Mouse (Mus musculus) CH12.LX (cell line): ENCODE data around the gene Mical3.

Experiments
- HCFC1 ChIP-seq: IDR thresholded peaks from 2 replicates; pipeline ENCODE4 v1.6.1; 2012; ENCODE audit warnings: low read depth, mild to moderate bottlenecking, inconsistent platforms, low read length, improper control_type of control experiment
- POLR2A ChIP-seq: IDR thresholded peaks from 2 replicates; pipeline ENCODE4 v1.6.1; 2011; ENCODE audit warnings: low read depth, mild to moderate bottlenecking, improper control_type of control experiment, low read length

DNA sequence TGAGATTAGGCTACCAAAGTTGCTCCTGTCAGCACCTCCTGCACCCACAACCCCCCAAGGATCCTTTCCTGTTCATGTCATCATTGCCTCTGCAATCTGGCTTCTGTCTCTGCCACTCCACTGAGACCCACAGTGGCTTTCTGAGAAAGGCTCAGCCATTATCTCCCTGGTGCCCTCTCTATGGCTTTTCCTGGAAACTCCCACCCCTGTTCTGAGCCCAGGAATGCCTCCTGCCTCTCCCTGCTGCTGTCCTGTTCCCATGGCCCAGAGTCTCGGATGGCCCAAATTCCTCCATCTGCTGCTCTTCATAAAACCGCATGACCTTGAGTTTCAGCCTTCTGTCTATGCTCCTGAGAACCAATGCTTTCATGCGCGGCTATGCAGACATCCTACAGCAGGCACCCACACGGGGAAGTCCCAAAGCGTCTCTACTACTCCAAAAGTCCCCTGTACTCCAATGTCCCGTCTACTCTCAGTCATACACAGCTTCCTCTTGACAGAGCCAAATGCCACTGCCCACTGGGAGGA, 77.2 kb downstream of the Mical3 start:
- no peak for TF ChIP-seq HCFC1
- TF ChIP-seq POLR2A: no peak
